Mouse (Mus musculus) bone marrow, adult 2 months (tissue): ENCODE results near the gene Add3.

Experiments
- CTCF ChIP-seq: fragments of 200-500 bp; IDR thresholded peaks from 2 replicates; pipeline ENCODE4 v1.5.1; 2011; ENCODE audit warnings: low read length, control low read depth; ENCODE audit not compliant: control insufficient read depth, insufficient read depth
- POLR2A ChIP-seq: fragments of 200-500 bp; IDR thresholded peaks from 2 replicates; pipeline ENCODE4 v1.6.1; 2011; ENCODE audit warnings: low read depth, mild to moderate bottlenecking, control low read depth, low read length, borderline replicate concordance; ENCODE audit not compliant: control insufficient read depth

GRCm38 (mm10) chr19:53137116-53137670 lies 3.0 kb upstream of the Add3 start:
- TF ChIP-seq CTCF (no peak), POLR2A (no peak)
